Mouse (Mus musculus) forebrain, embryonic 15.5 days (tissue): ENCODE measurements around the gene Ccdc39. TPM values are rescaled to one million over a fixed set of nuclear protein-coding genes. Genes with fewer than 3 reads are reported as not detected.

Experiments used
- polyA plus RNA-seq: library from polyadenylated mRNA; unstranded; fragments of >200 nt; fragmentation: Nextera tagmentation; extraction: Ambion mirVana; gene quantifications from 2 replicates; pipeline ENCODE4 v1.2.1, GENCODE M21; 2015

The Ccdc39 gene
- polyA plus RNA-seq, 1 experiment from 2014 or later = 15.1 TPM

Other genes starting within 250 kb of the Ccdc39 start
- gene Ttc14, start 44.5 kb downstream of the Ccdc39 start, polyA plus RNA-seq = 73.3 and 79.6 TPM in 2 replicates
- gene Fxr1, start 175.6 kb upstream of the Ccdc39 start, polyA plus RNA-seq = 44.2 and 46.0 TPM in 2 replicates
- 117 and 129 TPM in 2 replicates for gene Dnajc19, start 237.0 kb upstream of the Ccdc39 start, polyA plus RNA-seq